Mouse (Mus musculus) forebrain, embryonic 15.5 days (tissue): ENCODE measurements around the gene Tm4sf20. TPM values are rescaled to one million over a fixed set of nuclear protein-coding genes. Genes with fewer than 3 reads are reported as not detected.

Experiments
- ATAC-seq: fragments of 200-750 bp; cut with Nextera tagmentation; replicated peaks from 2 replicates; pipeline ENCODE4 v1.8.0; 2017; ENCODE audit warnings: mild to moderate bottlenecking, moderate TSS enrichment, moderate library complexity
- H3K27ac ChIP-seq: fragments of 300-500 bp; sonication (generic); replicated peaks from 2 replicates; pipeline ENCODE4 v1.5.1; 2015; ENCODE audit warnings: mild to moderate bottlenecking, inconsistent platforms
- H3K27me3 ChIP-seq: fragments of 300-500 bp; sonication (generic); 2 replicates; pipeline ENCODE4 v1.6.1; 2015; ENCODE audit warnings: inconsistent platforms
- H3K36me3 ChIP-seq: fragments of 300-500 bp; sonication (generic); 2 replicates; pipeline ENCODE4 v1.6.1; 2015; ENCODE audit warnings: mild to moderate bottlenecking, inconsistent platforms
- H3K4me1 ChIP-seq: fragments of 300-500 bp; sonication (generic); 2 replicates; pipeline ENCODE4 v1.6.1; 2015; ENCODE audit warnings: inconsistent platforms
- H3K4me2 ChIP-seq: fragments of 300-500 bp; sonication (generic); replicated peaks from 2 replicates; pipeline ENCODE4 v1.6.1; 2015; ENCODE audit warnings: mild to moderate bottlenecking, inconsistent platforms
- H3K4me3 ChIP-seq: fragments of 300-500 bp; sonication (generic); 2 replicates; pipeline ENCODE4 v1.5.1; 2015; ENCODE audit warnings: mild to moderate bottlenecking, inconsistent platforms
- H3K9ac ChIP-seq: fragments of 300-500 bp; sonication (generic); replicated peaks from 2 replicates; pipeline ENCODE4 v1.6.1; 2015; ENCODE audit warnings: mild to moderate bottlenecking, inconsistent platforms
- H3K9me3 ChIP-seq: fragments of 300-500 bp; sonication (generic); 2 replicates; pipeline ENCODE4 v1.6.1; 2016; ENCODE audit warnings: inconsistent platforms
- WGBS: fragments of 180-500 bp; shearing (Covaris S2); methylation state at CpG from one replicate; pipeline ENCODE4 v1.1.7; 2015; ENCODE audit warnings: mixed read lengths; 5-methylcytosine and 5-hydroxymethylcytosine counted together
- polyA plus RNA-seq: library from polyadenylated mRNA; unstranded; fragments of >200 nt; fragmentation: Nextera tagmentation; extraction: Ambion mirVana; gene quantifications from 2 replicates; pipeline ENCODE4 v1.2.1, GENCODE M21; 2015

The Tm4sf20 gene
- polyA plus RNA-seq, 1 experiment from 2014 or later = not detected

- H3K36me3 ChIP-seq = peaks cover 89% of the 10 kb centered on the region
Observed at GRCm38 (mm10) chr1:82733357-82733756, 34.9 kb downstream of the Tm4sf20 start.

GRCm38 (mm10) chr1:82726482-82726881 lies 41.8 kb downstream of the Tm4sf20 start:
- H3K27me3 ChIP-seq = peaks cover 6% of the 10 kb centered on the region; the same call in 1 of the 2 replicates
- no peak overlapping the region for H3K9ac ChIP-seq
- no peak for ATAC-seq
- 90% methylated on average over 5 of the region's 5 CpGs for WGBS
- H3K4me2 ChIP-seq = no peak overlapping the region
- H3K9me3 ChIP-seq = no peaks in the 10 kb centered on the region
- peaks cover 17% of the 10 kb centered on the region for H3K4me1 ChIP-seq
- peaks cover 28% of the 10 kb centered on the region for H3K36me3 ChIP-seq
- no peak overlapping the region for H3K27ac ChIP-seq
- H3K4me3 ChIP-seq = no peak overlapping the region

More at GRCm38 (mm10) chr1:82733357-82733756, 34.9 kb downstream of the Tm4sf20 start:
- Histone ChIP-seq H3K9ac (no peak overlapping the region), H3K4me2 (no peak overlapping the region), H3K9me3 (no peaks in the 10 kb centered on the region), H3K4me3 (no peak overlapping the region), H3K4me1 (no peaks in the 10 kb centered on the region), H3K27me3 (no peaks in the 10 kb centered on the region), H3K27ac (no peak overlapping the region)
- no peak for ATAC-seq
- 92% methylated on average over 1 of the region's 1 CpGs for WGBS

- Histone ChIP-seq H3K36me3 (peaks cover 21% of the 10 kb centered on the region), H3K27me3 (peaks cover 6% of the 10 kb centered on the region; the same call in 1 of the 2 replicates), H3K4me3 (peak overlapping the region; percentile 80), H3K9ac (peak overlapping the region; percentile 80), H3K4me1 (peaks cover 17% of the 10 kb centered on the region), H3K9me3 (no peaks in the 10 kb centered on the region), H3K4me2 (peak overlapping the region; percentile 77), H3K27ac (no peak overlapping the region)
- WGBS = 25% methylated on average over 4 of the region's 4 CpGs
- ATAC-seq = no peak
Observed at GRCm38 (mm10) chr1:82725875-82726185, 42.4 kb downstream of the Tm4sf20 start.

DNA sequence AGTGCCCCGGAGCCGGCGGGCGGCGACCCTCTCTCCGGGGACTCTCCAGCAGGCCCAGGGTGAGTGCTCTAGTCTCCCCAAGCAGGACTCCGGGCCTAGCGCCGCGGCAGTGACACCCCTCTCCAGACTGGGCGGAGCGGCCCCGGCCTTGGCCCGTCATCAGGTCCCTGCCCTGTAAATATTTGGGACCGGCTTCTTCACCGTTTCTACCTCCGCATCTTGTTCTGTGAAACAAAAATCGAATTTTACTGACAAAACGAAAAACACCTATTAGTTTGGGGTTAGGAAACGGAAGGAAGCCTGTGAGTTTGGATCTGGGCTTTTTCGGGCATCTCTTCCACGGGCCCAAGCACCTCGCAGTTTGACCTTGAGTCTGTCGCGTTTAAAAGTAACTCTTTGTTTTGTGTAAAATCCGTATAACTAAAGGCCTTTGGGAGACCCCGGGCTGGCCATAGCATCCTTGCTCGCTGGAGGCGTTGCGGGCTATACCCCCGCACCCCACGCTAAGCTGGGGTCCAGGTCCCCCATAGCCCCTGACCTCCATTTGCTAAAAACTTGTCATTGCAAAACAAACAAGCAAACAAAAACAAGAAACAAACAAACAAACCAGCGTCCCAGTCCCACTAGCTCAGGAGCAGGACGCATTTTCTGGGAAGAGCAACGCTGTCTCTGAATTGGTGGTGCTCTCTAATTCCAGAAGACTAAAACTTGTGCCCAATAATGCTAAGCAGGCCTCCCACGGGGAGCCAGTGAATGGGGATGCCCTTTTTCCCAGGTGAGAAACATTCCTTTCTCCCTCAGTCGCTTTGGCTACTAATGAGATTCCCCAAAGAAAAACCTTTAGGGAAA lies 43.0 kb downstream of the Tm4sf20 start:
- Histone ChIP-seq H3K4me1 (peaks cover 17% of the 10 kb centered on the region), H3K27ac (peak overlapping the region; percentile 66; the same call in 1 of the 2 replicates), H3K4me3 (peak overlapping the region; percentile 80), H3K36me3 (peaks cover 16% of the 10 kb centered on the region), H3K9me3 (no peaks in the 10 kb centered on the region), H3K4me2 (peak overlapping the region; percentile 77), H3K9ac (peak overlapping the region; percentile 80), H3K27me3 (peaks cover 6% of the 10 kb centered on the region; the same call in 1 of the 2 replicates)
- ATAC-seq = peak; percentile 98
- under 1% methylated on average over 37 of the region's 37 CpGs for WGBS

DNA sequence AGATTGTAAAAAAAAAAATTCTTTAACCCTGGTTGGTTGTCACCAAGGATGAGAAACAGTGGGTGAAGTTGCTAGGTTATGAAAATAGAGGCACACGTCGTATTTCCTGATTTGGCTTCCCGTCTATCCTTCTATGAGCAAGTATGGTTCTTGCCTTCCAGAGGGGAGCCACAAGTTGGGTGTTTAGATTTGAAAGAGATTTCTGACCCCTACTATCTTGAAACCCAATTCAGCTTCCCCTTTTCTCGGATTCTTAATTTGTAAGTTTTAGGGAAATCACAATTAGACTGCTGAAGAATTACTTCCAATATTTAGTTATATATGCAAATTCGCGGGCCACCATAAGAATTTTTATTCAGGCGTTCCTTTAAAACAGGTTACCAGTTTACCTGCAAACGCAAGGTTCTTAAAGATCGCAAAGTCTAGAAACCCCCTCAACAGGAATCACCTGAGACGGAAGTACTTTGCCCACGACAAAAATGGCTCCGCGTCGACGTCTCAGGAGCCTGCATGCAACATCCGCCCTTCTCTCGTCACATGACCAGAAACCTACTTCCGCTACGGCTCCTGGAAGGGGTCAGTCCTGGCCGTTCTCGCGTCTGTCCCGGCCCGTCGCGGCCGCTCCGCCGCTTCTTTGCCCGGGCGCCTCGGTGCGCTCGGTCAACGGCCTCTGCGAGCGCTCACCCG lies 43.8 kb downstream of the Tm4sf20 start, which contains the start of gene Mff:
Gene Mff (plus strand): TSS at position 552 of the 687 bp plus-strand sequence.
- peak within 1 kb of the TSS; percentile 66; the same call in 1 of the 2 replicates for H3K27ac ChIP-seq
- peaks cover 6% of the 10 kb centered on the region; the same call in 1 of the 2 replicates for H3K27me3 ChIP-seq
- WGBS = 10% methylated on average over 38 of the region's 38 CpGs
- peak within 1 kb of the TSS; percentile 77 for H3K4me2 ChIP-seq
- H3K36me3 ChIP-seq = peaks cover 9% of the 10 kb centered on the region
- no peaks in the 10 kb centered on the region for H3K9me3 ChIP-seq
- H3K4me3 ChIP-seq = peak within 1 kb of the TSS; percentile 80
- H3K9ac ChIP-seq = peak within 1 kb of the TSS; percentile 80
- ATAC-seq = peak; percentile 99
- peaks cover 17% of the 10 kb centered on the region for H3K4me1 ChIP-seq

DNA sequence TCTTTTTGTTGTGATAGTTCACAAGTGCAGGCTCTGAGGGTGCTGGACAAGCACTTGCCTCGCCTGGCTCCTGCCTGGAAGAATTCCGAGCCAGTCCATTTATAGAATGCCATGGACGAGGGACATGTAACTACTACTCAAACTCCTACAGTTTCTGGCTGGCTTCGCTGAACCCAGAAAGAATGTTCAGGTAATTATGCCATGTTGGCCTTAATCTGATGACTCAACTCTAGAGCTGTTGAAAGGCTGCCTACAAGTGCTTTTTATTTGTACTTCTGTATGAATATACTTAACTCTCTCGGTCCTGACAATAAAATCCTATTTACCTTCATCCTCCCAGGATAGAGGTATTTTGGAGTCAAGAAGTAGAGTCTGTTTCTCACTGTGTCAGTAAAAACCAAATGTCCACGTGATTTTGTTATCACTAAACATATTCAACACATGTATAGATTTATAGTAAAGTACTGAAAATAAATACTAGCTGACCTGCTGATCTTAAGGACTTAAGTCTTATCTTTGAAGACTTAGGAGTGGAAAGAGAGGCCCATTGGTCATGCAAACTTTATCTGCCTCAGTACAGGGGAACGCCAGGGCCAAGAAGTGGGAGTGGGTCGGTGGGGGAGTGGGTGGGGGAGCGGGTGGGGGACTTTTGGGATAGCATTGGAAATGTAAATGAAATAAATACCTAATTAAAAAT lies 50.3 kb downstream of the Tm4sf20 start:
- no peaks in the 10 kb centered on the region for H3K4me1 ChIP-seq
- 80% methylated on average over 9 of the region's 9 CpGs for WGBS
- no peak overlapping the region for H3K27ac ChIP-seq
- no peaks in the 10 kb centered on the region for H3K9me3 ChIP-seq
- H3K36me3 ChIP-seq = no peaks in the 10 kb centered on the region
- no peak overlapping the region for H3K9ac ChIP-seq
- H3K4me2 ChIP-seq = no peak overlapping the region
- no peak for ATAC-seq
- H3K4me3 ChIP-seq = no peak overlapping the region
- H3K27me3 ChIP-seq = peaks cover 3% of the 10 kb centered on the region; the same call in 1 of the 2 replicates

Other genes starting within 250 kb of the Tm4sf20 start
- gene Col4a4, start 181.6 kb downstream of the Tm4sf20 start, polyA plus RNA-seq = 0.22 and 0.28 TPM in 2 replicates
- gene Col4a3, start 181.5 kb downstream of the Tm4sf20 start, polyA plus RNA-seq = 0.22 and 0.29 TPM in 2 replicates
- gene Mff, start 43.6 kb downstream of the Tm4sf20 start, polyA plus RNA-seq = 373 and 380 TPM in 2 replicates
- not detected in 2 replicates for gene Gm47791, start 2.8 kb upstream of the Tm4sf20 start, polyA plus RNA-seq
- gene Agfg1, start 71.0 kb upstream of the Tm4sf20 start, polyA plus RNA-seq = 34.6 and 36.8 TPM in 2 replicates
- not detected in 2 replicates for gene A030005L19Rik, start 144.9 kb upstream of the Tm4sf20 start, polyA plus RNA-seq
- not detected in 2 replicates for gene A030014E15Rik, start 156.5 kb upstream of the Tm4sf20 start, polyA plus RNA-seq
- gene Gm6217, start 162.9 kb upstream of the Tm4sf20 start, polyA plus RNA-seq = not detected in 2 replicates
- gene A030003K21Rik, start 174.9 kb upstream of the Tm4sf20 start, polyA plus RNA-seq = not detected in 2 replicates
- gene Gm7544, start 187.6 kb upstream of the Tm4sf20 start, polyA plus RNA-seq = not detected in 2 replicates
- gene Gm47955, start 191.8 kb upstream of the Tm4sf20 start, polyA plus RNA-seq = not detected in 2 replicates
- gene Gm47959, start 232.1 kb upstream of the Tm4sf20 start, polyA plus RNA-seq = not detected in 2 replicates